Mouse (Mus musculus): Measurements from ENCODE around the gene Tbc1d9.

- no peak for TF ChIP-seq CTCF (IDR thresholded peaks at IDR 0.05; ENCODE audit: control insufficient read depth, insufficient read depth, low read length)
- no peak for TF ChIP-seq POLR2A (IDR thresholded peaks at IDR 0.05; ENCODE audit: borderline replicate concordance, control insufficient read depth, low read depth, low read length)
These were observed 92.5 kb downstream of the Tbc1d9 start for GRCm38 (mm10) chr8:83257631-83258030.

Data from bone marrow, adult 2 months (tissue).